Mouse (Mus musculus): Measurements from ENCODE around the gene Tarbp2.

The Tarbp2 gene

DNA sequence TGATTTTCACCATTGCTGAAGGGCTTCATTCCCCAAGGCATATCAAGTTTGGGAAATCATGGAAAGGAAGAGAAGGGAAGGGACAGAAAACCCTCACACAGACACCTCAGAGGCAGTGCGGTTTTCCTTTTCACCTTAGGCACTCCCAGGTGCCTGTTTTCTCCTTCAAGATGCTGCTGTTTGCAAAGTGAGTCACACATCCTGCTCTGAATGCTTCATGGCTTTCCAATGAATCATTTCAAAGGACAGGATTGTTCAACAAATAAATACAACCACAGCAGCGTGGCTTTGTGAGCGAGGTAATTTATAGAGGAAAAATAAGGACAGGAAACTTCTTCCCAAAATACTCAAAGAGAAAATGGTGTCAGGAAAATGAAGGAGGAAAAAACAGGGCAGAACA lies 54.1 kb downstream of the Tarbp2 start:
- peak; percentile 73 for DNase-seq (ENCODE audit: extremely low read depth, insufficient read length, low spot score)
